Comparison of ENCODE assay signal across 9 mouse cellular contexts in the genomic region with DNA sequence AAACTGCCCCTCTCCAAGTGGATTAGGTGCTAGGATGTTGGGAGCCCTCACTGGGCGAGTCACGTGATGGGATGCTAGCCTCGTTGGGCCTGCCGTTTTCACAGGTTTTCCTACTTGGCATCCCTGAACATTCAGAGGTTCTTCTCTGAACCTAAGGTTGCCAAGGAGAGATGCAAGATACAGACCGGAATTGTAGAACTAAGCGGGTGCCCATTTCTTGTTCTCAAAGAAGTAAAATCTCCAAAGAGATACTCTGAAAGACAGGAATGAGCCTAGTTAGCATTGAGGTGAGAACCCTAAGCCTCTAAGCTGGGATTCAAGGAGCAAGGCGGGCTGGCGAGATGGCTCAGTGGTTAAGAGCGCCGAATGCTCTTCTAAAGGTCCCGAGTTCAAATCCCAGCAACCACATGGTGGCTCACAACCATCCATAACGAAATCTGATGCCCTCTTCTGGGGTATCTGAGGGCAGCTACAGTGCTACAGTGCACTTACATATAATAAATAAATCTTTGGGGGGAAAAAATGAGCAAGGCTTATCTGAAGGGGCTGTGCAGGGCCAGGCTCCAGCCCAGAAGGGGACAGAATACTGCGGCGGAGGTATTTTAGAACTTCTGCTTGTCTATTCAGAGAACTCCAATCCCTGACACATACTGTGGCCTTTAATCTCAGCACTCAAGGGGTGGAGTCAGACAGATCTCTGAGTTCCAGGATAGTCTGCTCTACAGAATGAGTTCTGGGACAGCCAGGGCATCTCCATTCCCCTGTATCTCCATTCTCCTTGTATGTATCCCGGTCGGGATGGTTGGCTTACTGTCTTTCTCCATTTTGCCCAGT. TPM values are rescaled to one million over a fixed set of nuclear protein-coding genes. Genes with fewer than 3 reads are reported as not detected.
DNase-seq lines count a peak whose midpoint lies in the region; ATAC-seq and TF ChIP-seq lines count a peak whose summit lies in the region.
"Had no signal": no experiment of that assay in that cellular context is flagged by ENCODE, and none has a peak within 500 bp of the region (broad histone marks: within the 10 kb centered on the region; RNA-seq: fewer than 3 reads in every experiment).

No protein-coding gene starts in this region.

- no peaks in the 10 kb centered on the region for H3K9me3 ChIP-seq in heart, embryonic 10.5 days
- no peaks in the 10 kb centered on the region for H3K9me3 ChIP-seq in E14TG2a.4 (ENCODE audit: low read length)
- H3K9me3 ChIP-seq in hindbrain, embryonic 10.5 days = no peaks in the 10 kb centered on the region
- no peaks in the 10 kb centered on the region for H3K9me3 ChIP-seq in liver, postnatal 0 days (ENCODE audit: low read length)

- peak overlapping the region; percentile 68 for H3K4me2 ChIP-seq in liver, postnatal 0 days (ENCODE audit: low read depth, low read length)

- ATAC-seq in liver, postnatal 0 days = no peak

- 68% methylated on average over 16 of the region's 16 CpGs for WGBS in heart, embryonic 10.5 days
- 89% methylated on average over 16 of the region's 16 CpGs for WGBS in hindbrain, embryonic 10.5 days
- 76% methylated on average over 16 of the region's 16 CpGs for WGBS in liver, postnatal 0 days (ENCODE audit: insufficient replicate concordance)

- peaks cover 25% of the 10 kb centered on the region for H3K4me1 ChIP-seq in heart, embryonic 10.5 days
- peaks cover 51% of the 10 kb centered on the region for H3K4me1 ChIP-seq in E14TG2a.4 (replicated peaks; ENCODE audit: low read depth, low read length)
- H3K4me1 ChIP-seq in hindbrain, embryonic 10.5 days (replicated peaks) = peaks cover 35% of the 10 kb centered on the region
- peaks cover 20% of the 10 kb centered on the region for H3K4me1 ChIP-seq in liver, postnatal 0 days (ENCODE audit: insufficient read depth)

- no peak overlapping the region for H3K9ac ChIP-seq in liver, postnatal 0 days (replicated peaks)

- intact Hi-C loops in gastrocnemius, postnatal 14 days (cut with DNase I; ENCODE audit: low total_unique reads) = no loop called here

- DNase-seq in heart, embryonic 10.5 days (ENCODE audit: low spot score) = no peak
- no peak for DNase-seq in heart, postnatal 4 days
- DNase-seq in hindbrain, embryonic 10.5 days (ENCODE audit: low spot score) = no peak
- DNase-seq in liver, postnatal 0 days = no peak
- DNase-seq in gastrocnemius, postnatal 14 days = no peak
- no peak for DNase-seq in frontal cortex, postnatal 25 days (ENCODE audit: low spot score in 2 of 2)
- DNase-seq in Muller cell, postnatal 12 days (ENCODE audit: inconsistent ontology term) = no peak
- DNase-seq: gastrocnemius, postnatal 25 days had no signal

- TF ChIP-seq CTCF in E14TG2a.4 (conservative IDR thresholded peaks at IDR 0.05; ENCODE audit: low read length) = no peak
- no peak for TF ChIP-seq CTCF in liver, postnatal 0 days (IDR thresholded peaks at IDR 0.05; ENCODE audit: low read depth)

- peak overlapping the region; percentile 48 for H3K4me3 ChIP-seq in heart, embryonic 10.5 days
- H3K4me3 ChIP-seq in E14TG2a.4 (replicated peaks; ENCODE audit: low read length) = peak overlapping the region; percentile 44; the same call in 1 of the 2 replicates
- H3K4me3 ChIP-seq in hindbrain, embryonic 10.5 days = peak overlapping the region; percentile 43
- H3K4me3 ChIP-seq in liver, postnatal 0 days (ENCODE audit: low read depth, low read length) = peak overlapping the region; percentile 32

- peak overlapping the region; percentile 50 for H3K27ac ChIP-seq in heart, embryonic 10.5 days
- peak overlapping the region; percentile 59; the same call in 1 of the 2 replicates for H3K27ac ChIP-seq in hindbrain, embryonic 10.5 days
- peak overlapping the region; percentile 61 for H3K27ac ChIP-seq in liver, postnatal 0 days (ENCODE audit: low read depth)

- peaks cover 6% of the 10 kb centered on the region; the same call in 1 of the 2 replicates for H3K27me3 ChIP-seq in heart, embryonic 10.5 days (ENCODE audit: insufficient read depth, poor library complexity, severe bottlenecking)
- peaks cover 30% of the 10 kb centered on the region for H3K27me3 ChIP-seq in E14TG2a.4 (ENCODE audit: insufficient read depth, low read length)
- H3K27me3 ChIP-seq in hindbrain, embryonic 10.5 days (ENCODE audit: insufficient read depth, poor library complexity, severe bottlenecking) = peaks cover 5% of the 10 kb centered on the region; the same call in 1 of the 2 replicates
- H3K27me3 ChIP-seq in liver, postnatal 0 days (ENCODE audit: insufficient read depth, low read length) = no peaks in the 10 kb centered on the region

- TF ChIP-seq EP300 in liver, postnatal 0 days (IDR thresholded peaks at IDR 0.05; ENCODE audit: low read depth) = no peak

- no peaks in the 10 kb centered on the region for H3K36me3 ChIP-seq in heart, embryonic 10.5 days
- H3K36me3 ChIP-seq in E14TG2a.4 (ENCODE audit: insufficient read depth, low read length) = no peaks in the 10 kb centered on the region
- H3K36me3 ChIP-seq in hindbrain, embryonic 10.5 days = no peaks in the 10 kb centered on the region
- H3K36me3 ChIP-seq in liver, postnatal 0 days (replicated peaks; ENCODE audit: insufficient read depth, low read length) = no peaks in the 10 kb centered on the region

RNA-seq across cellular contexts. Expression of a gene that starts 37.0 kb away (rescaled TPM):
- 128 and 138 TPM in 2 replicates for polyA plus RNA-seq in heart, embryonic 10.5 days (2016; fragmentation: Nextera tagmentation; extraction: Ambion mirVana)
- total RNA-seq in heart, postnatal 4 days (2021) = 10 to 100 TPM; 76.1 to 80.0 TPM
- 188 and 221 TPM in 2 replicates for polyA plus RNA-seq in hindbrain, embryonic 10.5 days (2016; fragmentation: Nextera tagmentation; extraction: Ambion mirVana)
- 34.4 and 38.6 TPM in 2 replicates for polyA plus RNA-seq in liver, postnatal 0 days (2015; fragmentation: Nextera tagmentation; extraction: Ambion mirVana)
- 10 to 100 TPM; 25.3 to 29.0 TPM for total RNA-seq in gastrocnemius, postnatal 14 days (2021)
